Mouse (Mus musculus) heart, adult 11 months (tissue): ENCODE results near the gene Vps33b.
"Not testable (repeated sequence)": the region's sequence is repeated elsewhere in the genome, so short reads cannot be mapped to it uniquely, and the experiment has no call there.

Source experiments
- DNase-seq: peaks from one replicate; pipeline ENCODE4 v3.0.0; 2022

The Vps33b gene

GRCm38 (mm10) chr7:80319846-80320496 is 50.5 kb downstream of the Vps33b start:
- peak; percentile 88 for DNase-seq

- peak; percentile 90 for DNase-seq
These were observed 53.9 kb downstream of the Vps33b start for GRCm38 (mm10) chr7:80323336-80323735.

GRCm38 (mm10) chr7:80324043-80324815 is 54.8 kb downstream of the Vps33b start, which contains the start of gene Rccd1:
Gene Rccd1 (minus strand): TSS chr7:80324454.
- peak; percentile 100 for DNase-seq

GRCm38 (mm10) chr7:80324816-80325119 is 55.3 kb downstream of the Vps33b start:
- not testable (repeated sequence) for DNase-seq

GRCm38 (mm10) chr7:80325292-80325868 is 55.9 kb downstream of the Vps33b start:
- peak; percentile 92 for DNase-seq

GRCm38 (mm10) chr7:80326076-80326475 is 56.6 kb downstream of the Vps33b start:
- DNase-seq: peak; percentile 95

- no peak for DNase-seq
These were observed 60.8 kb downstream of the Vps33b start for GRCm38 (mm10) chr7:80330278-80330677.

- peak; percentile 88 for DNase-seq
These were observed 62.0 kb downstream of the Vps33b start for GRCm38 (mm10) chr7:80331433-80331832.

GRCm38 (mm10) chr7:80334848-80335247 is 65.4 kb downstream of the Vps33b start:
- no peak for DNase-seq

- no peak for DNase-seq
These were observed 67.5 kb downstream of the Vps33b start for GRCm38 (mm10) chr7:80336932-80337331.

GRCm38 (mm10) chr7:80339371-80339770 is 69.9 kb downstream of the Vps33b start:
- peak; percentile 94 for DNase-seq

- peak; percentile 100 for DNase-seq
These were observed 70.6 kb downstream of the Vps33b start for GRCm38 (mm10) chr7:80339793-80340628.

GRCm38 (mm10) chr7:80340793-80341192 is 71.3 kb downstream of the Vps33b start, which contains the start of gene Unc45a:
Gene Unc45a (minus strand): TSS chr7:80341005.
- DNase-seq: peak; percentile 97
